Mouse (Mus musculus): Measurements from ENCODE around the gene Odf3b.

Gene Odf3b

DNA sequence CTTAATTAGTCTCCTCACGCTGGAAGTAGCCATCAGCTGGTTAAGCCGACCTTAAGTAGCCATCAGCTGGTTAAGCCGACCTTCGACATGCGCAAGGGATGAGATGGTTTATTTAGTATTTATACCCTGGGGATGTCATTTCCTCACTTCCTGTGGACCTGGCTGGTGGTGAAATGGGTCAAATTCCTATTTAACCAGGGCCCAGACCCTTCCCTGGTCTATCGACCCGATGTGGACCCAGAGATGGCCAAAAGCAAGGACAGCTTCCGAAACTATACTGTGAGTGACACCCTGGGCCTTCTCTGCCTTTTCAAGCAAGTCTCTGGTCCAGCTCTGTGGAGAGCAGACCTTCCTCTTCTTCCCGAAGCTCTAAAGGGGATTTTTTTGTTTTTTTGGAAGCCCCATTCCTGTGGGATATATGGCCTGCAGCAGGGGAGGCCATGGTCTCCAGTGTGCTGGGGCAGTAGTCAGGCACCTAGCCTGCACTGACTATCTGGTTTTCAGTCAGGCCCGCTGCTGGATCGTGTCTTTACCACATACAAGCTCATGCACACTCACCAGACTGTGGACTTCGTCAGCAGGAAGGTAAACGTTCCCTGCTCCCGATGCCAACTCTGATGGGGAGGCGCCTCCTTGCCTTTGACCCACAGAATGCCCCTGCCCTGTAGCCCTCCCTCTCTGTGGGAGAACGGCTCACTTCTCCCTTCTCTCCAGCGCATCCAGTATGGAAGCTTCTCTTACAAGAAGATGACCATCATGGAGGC lies 44.1 kb downstream of the Odf3b start:
- DNase-seq = no peak

DNA sequence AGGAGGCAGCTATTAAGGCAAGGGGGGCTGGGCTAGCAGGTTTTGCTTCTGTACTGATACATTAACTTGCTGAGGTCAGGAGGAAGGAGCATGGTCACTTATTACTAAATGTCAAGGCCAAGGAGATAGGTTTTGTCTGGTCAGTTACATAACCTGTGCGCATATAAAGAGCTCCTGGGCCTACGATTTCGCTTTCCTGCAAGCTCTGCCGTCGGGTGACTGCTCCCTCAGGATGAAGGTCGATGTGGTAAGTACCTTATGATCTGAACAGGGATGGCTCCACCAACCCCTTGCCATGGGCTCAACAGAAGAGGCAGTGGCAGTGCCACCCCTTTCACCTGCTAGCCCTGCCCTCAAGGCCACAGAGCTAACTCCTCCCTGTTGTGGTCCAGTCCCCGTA lies 44.8 kb downstream of the Odf3b start, which contains the start of gene Miox:
TSS of gene Miox (plus strand) at position 128 of the 400 bp plus-strand sequence.
- DNase-seq = no peak
